Mouse (Mus musculus): ENCODE data around the gene Tmeff2.
A peak's percentile ranks its signal among the peaks of the same experiment; 100 is the strongest.

Gene Tmeff2

DNA sequence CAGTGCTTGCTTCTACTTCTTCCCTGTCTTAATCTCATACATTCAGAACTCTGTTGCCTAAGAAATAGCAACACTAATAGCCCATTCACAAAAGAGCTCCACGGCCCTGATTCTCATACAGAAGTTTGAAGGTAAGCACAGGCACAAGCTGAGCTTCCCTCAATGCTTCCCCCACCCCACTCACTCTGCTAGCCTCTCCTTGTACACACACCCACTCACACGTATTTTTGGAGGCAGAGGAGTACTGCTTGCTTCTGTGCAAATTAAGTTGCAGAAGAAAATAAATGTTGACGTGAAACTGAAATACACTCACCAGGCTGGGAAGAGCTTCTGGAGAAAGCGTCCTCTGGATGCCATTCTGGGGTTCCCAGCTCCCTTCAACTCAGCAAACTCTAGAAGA is 80.1 kb downstream of the Tmeff2 start:
- DNase-seq (ENCODE audit: low spot score): peak; percentile 28

DNA sequence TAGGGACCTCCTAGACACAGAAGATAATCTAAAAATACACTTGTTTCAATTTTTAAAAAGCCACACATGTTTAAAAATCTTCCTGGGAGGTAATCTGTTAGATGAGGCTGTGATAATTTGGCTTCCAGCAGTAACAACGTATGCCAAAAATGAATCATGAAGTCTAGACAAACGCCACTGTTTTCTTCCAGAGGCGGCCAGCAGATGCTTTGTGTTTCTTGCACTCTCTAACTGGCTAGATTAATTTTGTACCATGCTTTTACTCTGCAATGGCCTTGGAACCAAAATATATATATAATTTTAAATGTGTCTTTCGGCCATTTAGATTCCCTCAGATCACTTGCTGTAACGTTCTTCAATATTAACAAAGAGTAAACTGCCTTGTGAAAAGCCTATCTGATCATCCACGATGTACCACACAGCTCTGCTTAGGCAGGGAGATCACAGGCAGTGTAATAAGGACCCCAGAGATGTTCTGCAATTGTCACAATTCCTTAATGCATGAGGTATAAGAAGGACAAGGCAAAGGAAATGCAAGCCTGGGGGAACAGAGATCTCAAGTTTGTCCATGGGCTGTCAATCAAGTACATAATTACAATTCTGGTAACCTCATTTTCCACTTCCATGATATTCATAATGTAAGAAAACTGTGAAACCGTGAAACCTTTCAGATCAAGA is 80.8 kb downstream of the Tmeff2 start:
- no peak for DNase-seq (ENCODE audit: low spot score)

DNA sequence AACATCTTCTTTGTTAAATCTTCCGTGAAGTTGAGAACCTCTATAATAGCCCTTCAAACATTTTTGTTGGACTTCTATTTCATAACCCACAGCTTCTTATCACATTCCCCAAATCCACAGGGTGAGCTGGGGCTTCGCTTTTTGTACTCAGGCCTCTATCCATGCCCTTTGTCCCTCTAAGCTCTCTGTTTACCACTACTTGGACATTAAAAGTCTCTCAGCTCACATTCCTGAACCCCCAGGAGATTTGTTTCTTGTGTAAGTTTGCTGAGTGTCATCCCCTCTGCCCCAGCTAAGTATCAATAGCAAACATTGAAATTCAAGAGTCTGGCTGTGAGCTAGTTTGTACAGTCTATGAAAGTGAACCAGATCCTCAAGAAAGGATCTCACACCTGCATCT is 90.2 kb downstream of the Tmeff2 start:
- no peak for DNase-seq (ENCODE audit: low spot score)

DNA sequence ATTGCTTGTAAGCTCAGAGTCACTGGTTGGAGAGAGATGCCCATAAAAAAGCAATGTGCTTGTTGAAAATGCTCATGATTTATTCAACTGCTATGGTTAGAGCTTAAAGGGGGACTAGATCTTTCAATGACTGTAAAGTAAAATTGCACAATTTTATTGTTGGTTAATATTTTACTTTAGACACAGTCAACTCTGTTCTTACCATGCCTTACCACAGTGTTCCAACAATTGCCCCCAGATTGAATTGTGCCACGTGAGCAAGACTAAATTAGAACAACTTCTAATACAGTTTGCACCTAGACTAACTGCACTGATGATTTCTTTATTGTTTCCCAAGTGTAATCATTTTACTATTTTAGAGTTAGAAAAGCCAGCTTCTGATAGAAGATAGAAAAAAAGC is 94.1 kb downstream of the Tmeff2 start:
- no peak for DNase-seq (ENCODE audit: low spot score)

DNA sequence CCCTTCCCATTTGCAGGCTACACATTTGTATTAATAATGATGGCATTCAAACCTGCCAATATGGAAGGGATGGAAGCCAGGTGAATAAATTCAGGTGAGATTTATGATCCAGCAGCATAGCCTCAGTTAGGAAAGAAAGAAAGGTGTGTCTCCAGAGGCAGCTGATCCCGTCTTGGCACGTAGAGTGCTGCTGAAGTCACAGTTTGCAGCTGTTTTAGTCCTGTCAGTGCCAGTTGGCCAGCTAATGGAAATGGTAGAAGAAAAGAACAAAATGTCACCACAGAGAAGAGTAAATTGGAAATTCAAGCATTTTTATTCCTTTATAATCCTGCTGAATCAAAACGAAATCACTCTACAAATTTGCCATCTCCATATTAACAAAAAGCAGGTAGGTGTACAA is 99.3 kb downstream of the Tmeff2 start:
- DNase-seq (ENCODE audit: low spot score): no peak

DNA sequence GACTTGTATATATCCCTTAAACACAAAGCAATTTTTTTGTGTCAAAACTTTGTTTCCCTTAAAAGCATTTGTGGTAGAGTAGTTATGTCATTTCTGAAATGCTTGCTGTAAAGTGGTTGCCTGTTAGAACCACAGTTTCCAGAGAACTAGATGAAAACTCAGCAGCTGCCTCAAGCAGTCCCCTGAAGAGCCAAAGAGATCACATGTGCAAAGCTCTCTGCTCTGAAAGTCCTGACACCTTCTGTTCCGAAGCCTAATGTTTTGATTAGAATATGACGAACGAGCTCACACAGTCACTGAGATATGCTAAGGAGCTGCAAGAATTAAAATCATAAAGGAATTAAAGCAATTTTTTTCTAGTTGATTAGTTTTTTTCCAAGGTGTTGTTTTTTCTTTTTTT is 107.9 kb downstream of the Tmeff2 start:
- DNase-seq (ENCODE audit: low spot score): no peak

DNA sequence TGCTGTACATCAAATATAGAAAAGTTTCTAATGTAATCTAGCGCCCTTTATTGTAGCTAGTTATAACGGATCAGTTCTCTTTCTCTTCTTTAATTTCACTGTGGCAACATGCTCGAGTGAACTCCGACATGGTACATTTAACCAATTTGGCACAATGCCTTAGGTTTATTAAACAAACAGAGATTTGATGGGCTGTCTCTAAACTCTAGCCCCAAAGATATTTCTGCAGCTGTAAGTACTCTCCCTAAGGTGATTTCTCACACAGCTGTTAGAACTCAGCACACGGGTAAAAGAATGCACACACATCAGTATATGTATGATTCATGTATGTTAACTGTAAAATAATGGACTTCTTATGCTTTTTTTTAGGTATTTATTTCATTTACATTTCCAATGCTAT is 139.8 kb downstream of the Tmeff2 start:
- DNase-seq (ENCODE audit: low spot score): no peak

DNA sequence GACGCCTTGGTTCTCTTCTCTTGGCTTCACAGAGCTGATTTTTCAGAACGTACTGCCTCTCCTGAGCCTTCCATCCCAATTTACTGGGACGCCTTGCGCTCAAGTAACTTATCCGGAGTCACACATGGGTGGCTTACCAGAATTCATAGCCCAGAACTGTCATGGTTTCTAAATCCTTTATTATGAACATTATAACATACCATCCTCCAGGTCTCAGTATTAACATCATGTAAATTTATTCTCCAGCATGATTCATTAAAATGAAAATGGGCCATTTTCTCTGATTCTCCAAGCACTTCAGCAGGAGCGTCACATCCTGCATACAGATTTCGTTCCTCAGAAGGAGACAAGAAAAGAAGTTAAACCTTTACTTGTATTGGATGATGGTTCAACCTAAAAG is 144.4 kb downstream of the Tmeff2 start:
- no peak for DNase-seq (ENCODE audit: low spot score)

DNA sequence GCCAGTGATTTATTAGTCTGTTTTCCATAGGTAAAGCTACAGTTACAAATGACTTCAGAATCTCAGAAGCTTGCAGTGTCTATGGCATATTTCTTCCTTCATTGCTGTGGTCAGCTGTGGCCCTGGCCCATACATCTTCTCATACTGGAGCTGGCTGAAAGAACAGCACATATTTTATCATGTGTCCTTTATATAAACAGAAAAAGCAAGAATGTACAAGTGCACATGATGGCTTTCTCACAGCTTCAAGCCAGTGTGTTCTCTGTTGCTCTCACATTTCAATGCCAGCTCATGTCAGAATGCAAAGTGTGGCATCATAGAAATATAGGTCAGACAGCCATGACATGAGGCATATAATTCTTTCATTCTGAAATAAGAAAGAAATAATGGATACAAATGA is 164.1 kb downstream of the Tmeff2 start:
- DNase-seq (ENCODE audit: low spot score): no peak

DNA sequence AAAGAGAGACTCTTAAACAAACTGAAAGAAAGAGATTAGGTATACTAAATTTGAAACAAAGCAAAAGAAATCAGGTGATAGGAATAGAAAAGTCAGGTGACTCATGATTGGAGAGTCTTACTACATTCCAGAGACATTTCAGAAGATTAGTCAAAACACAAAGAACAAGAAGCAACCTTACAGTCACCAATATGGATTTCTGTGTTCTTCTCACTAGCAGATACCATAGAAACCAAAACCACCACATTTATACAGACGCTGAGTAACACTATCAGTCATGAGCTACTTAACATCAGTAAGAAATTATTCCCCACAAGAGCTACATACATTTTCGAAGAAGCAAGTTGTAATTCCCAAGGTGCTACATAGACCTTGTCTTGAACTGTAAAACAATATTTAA is 165.2 kb downstream of the Tmeff2 start:
- DNase-seq (ENCODE audit: low spot score): no peak

DNA sequence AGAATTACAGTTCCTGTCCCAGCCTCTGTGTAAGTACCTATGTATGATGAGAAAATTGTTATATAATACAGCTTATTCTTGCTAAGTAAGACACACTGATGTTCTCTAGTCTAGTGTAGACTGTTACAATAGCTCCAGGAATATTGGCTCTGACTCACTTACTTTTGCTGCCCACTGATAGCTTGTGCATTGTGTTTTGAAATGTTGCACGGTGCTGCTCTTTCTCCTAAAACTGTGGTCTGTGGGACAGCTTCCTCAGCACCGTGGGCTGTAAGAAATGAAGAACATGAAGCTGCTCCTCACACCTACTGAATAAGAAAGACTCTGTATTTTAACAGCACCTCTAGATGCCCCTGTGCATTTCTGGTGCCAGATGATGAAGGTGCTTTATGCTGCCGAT is 168.4 kb downstream of the Tmeff2 start:
- DNase-seq (ENCODE audit: low spot score): no peak

DNA sequence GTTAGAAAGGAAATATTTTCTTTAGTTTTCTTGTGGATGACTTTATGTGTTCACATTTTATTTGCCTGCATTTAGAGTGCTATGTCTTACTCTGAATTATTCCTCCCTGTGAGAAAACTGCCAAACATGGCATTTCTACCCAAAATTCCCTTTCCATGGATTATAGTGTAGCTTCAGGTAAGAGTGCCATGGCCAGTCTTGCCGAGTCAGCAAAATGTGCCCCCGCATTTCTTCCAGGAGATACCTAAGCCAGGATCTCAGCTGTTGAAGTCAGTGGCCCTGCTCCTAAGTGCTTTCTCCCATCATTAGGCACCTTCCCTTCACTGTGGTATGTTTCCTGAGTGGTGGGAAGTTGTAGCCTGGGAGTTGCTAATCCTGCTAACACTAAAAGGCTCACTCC is 168.8 kb downstream of the Tmeff2 start:
- no peak for DNase-seq (ENCODE audit: low spot score)

DNA sequence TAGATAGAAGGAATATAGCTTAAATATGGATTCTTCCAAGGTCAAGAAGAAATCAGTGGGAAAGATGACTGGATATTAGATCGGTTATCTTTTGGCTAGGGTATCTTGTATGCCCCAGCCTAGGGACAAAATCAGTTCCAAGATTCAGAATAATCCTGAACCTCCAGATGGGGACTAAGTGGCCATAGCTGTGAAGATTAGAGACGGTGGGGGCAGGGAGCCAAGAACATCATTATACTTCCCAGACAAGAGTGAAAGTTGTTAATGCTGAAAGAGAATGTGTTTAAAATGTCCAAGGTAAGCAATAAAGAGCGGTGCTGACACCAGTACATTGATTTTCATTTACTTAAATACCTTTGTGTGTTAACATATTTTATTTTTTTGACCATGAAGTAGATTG is 173.6 kb downstream of the Tmeff2 start:
- DNase-seq (ENCODE audit: low spot score): no peak

DNA sequence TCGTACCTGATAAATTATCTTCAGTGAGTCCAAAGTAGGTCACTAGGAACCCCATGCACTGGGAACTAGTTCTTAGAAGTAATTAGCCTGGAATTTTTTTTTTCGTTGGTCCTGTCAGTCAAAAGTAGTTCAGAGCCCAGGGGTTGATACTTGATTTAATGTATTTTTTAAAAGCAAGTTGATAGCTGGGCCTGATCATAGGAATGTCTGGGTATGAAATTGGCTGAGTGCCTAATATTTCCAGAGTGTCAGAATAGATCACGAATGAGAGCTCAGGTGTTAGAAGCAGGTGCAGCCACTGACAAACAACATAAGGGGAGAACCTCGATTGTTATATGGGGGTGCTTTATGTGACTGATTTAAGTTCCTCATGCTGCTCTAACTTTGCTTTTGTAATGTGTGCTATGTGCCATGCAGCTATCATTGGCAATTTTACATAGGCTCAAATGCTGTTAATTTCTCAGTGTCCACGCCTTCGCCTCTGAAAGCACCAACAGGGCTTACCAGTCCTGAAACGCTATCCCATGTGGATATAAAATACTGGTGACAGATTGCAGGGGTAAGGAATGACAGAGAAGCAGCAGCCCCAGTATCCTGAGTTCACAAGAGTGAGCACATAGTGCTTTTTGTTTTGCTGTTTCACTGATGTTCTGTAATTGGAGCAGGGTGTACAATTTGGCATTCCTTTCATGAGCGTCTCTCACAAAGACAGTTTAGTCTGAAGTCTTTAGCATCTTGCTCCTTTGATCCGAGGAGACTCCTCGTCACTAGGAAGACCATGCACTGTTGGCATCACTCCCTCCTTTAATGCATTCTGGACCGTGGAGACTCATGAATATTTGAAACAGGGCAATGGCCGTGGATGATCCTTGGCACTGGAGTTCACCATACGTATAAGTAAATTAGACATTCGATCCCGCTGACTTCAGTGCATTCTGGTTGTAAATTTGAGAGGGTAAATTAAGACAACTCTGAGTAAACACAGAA is 175.6 kb downstream of the Tmeff2 start:
- DNase-seq (ENCODE audit: low spot score): no peak

DNA sequence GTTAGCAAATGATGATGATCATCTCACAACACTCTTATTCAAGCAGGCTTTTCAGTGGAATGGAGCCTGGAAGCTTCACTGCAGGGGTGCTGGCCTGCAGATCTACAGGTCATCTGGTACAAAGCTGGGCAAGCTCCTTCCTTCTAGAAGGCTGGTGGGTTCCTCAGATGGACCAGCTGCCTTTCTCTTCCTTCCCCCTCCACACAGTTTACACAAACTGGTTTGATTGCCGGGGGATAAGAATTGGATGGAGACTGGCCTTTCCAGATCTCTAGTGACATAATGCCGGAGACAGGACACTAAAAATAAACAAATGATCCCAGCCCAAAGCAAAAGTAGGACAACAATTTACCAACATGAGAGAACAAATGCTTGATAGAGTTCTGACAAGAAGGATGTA is 188.5 kb downstream of the Tmeff2 start:
- no peak for DNase-seq (ENCODE audit: low spot score)

DNA sequence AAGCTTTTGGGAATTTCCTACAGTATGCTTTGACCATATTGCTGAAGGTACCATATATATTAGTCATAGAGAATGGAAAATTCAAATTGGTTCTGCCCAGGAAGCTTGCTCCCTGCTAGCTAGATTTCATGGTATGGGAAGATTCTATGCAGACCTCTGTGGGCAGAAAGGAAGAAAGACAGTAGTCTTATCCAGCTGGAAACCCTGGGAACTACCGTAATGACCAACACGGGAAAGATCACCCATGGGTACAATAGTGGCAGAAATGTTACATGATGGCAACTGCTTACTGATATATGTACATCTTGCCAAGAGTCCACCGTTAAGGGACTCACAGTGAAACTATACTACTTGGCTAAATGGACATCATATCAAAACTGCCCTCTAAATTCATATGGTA is 189.4 kb downstream of the Tmeff2 start:
- no peak for DNase-seq (ENCODE audit: low spot score)

DNA sequence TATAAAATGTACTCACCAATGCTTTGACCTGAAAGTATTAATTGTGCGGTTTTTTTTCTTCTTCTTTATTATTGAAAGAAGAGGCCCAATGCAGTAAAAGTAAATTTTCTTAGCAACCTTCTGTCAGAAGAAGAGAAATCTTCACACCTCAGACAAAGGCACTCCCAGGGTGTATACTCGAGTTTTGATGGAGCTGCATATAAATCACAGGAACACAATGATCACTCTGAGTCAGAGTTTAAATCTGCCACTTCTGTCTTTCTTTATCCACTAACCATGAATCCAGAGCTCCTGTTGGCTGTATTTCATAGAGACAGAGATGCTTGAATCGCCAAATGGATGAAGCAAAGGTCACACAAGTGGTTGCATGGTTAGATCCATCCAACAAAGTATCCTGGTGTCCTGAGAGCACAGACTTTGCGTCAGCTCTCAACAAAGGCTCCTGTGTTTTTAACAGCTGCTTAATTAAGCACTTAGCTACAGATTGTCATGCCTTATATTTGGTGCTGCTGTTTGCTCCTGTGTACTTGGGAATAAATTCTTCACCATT is 189.8 kb downstream of the Tmeff2 start:
- DNase-seq (ENCODE audit: low spot score): no peak

DNA sequence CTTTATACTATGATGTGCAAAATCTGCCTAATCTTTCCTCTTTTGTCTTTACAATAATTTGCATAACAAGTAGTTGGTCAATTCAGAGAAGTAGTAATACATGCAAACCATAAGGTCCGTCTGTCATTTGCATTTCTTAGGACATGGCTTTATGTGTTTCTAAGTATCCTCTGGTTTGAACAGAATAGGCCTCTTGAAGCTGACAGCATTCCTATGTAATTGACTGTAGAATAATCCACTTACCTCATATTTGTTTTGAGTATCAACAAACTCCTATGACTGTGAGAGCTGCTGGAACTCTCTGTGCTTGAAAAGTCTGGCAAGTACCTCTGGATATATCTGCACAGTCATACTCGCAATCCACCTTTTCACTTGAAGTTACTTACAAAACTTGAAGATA is 194.3 kb downstream of the Tmeff2 start:
- DNase-seq (ENCODE audit: low spot score): no peak

DNA sequence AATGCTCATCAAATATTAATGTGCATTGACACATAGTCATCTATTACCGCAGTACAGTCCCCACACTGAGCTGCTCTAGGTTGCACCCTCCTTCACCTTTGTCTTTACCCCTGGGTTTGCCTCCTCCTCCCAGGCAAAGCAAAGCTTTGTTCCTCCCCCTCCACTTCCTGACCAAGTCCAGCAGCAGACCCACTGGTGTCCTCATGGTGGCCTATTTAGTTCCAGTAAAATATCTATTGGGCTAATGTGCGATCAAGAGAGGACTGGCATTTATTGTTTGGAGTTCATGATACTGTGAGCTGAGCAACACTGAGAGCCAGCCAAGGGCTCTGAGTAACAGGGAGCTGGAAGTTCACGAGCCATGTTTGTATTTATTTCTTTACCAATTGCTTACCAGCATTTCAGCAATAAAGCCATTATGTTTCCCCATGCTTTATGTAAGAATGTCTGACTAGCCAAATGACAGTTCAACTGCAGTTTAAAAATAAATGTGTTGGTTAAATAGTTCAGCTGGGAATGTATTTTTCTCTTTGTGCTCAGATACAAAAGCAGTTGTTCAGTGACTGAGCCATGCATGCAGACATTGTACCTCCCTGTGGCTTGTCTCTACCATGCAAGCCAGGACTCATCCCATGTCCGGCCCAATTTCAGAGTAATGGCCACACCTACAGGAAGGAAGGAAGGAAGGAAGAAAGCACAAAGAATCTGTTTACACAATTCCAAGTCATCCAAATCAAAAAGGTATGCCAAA is 196.6 kb downstream of the Tmeff2 start:
- no peak for DNase-seq (ENCODE audit: low spot score)

DNA sequence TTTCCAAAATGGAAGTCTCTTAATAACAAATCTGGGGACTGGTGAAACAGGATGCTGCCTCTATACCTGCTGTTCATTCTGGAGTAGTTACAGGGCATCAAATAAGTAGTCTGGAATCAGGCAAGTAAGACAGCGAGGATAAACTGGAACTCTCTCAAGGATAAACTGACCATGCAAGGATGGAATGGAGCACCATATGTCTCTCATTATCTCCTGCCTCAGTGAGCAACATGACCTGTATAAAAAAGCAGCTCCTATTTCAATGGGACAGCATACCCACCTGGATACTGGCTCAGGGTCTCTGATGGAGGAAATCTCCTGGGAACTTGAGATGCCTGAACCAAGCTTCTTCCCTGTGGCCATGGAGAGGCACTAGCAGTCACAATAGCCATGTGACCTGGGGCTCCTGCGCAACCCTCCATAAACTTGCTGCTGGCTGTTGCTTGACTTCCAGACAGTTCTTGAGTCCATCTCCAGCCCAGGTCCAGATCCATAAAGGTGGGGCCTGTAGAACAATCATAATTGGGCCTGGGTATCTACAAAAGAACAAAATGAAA is 200.7 kb downstream of the Tmeff2 start:
- DNase-seq (ENCODE audit: low spot score): no peak

DNA sequence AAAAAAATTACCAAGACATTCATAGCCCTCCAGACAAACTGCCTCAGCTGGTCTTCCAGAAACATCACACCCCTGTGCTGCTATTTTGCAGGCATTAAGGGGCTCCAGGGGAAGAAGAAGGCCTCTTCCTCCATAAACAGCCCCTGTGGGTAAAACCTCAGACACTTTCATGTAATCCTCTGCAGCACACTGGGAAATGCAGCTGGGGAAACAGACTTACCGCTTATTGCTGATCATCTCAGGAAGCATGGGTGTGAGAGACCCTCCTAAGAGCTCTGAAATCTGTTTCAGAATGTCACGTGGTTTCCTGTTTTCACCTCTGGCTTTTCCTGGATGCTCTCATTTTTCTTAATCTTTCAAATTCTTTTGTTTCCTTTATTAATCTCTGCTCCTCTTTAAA is 204.3 kb downstream of the Tmeff2 start:
- DNase-seq (ENCODE audit: low spot score): no peak

DNA sequence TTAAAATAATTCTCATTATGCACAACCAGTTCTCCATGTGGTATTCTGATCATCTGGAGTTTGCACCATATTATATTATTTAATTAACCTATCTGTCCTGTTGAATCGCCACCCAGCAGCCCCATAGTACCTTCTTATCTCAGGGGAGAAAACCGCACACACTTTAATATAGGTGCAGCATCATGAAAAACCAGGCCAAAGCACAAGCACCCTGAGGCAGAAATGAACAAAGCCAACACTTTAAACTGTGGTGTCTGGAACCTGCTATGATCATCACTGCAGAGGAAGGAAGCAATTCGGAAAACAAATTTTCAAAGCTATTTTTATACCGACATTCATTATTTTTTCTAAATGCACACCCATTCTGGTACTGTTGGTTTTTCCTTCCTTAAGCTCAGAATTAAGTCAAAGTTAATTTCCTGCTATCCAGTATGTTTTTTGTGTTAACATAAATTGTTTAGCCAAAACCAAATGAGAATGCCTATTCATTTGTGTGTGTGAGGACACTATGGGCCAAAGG is 206.0 kb downstream of the Tmeff2 start:
- no peak for DNase-seq (ENCODE audit: low spot score)
